Mouse (Mus musculus): ENCODE measurements around the gene Ugt1a5.

DNA sequence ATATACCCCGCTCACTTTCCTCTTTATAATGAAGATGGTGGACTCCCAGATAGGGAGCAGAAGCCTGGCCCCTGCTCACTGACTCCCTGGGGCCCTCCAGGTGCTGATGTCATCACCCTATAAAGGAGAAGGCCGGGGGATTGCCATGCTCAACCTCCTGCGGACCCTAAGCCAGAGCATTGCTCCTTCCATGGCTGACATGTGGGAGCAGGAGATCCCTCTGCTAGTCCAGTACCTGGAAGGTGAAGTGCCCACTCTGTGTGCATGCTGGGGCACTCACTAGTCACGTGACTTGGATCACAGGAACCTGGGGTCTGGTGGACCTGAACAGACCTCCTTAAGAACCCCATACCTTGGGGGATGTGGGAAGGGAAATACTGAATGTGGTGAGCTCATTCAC is 74.8 kb downstream of the Ugt1a5 start:
- TF ChIP-seq CTCF (IDR thresholded peaks at IDR 0.05 in 2 of 3, conservative IDR thresholded peaks at IDR 0.05 in 1 of 3; ENCODE audit: control insufficient read depth in 1 of 3, insufficient read depth in 1 of 3, low read depth in 2 of 3, low read length in 3 of 3, poor library complexity in 1 of 3, severe bottlenecking in 1 of 3) (no peak), POLR2A (IDR thresholded peaks at IDR 0.05; ENCODE audit: control insufficient read depth in 1 of 2, insufficient read depth in 1 of 2, low read depth in 1 of 2, low read length in 2 of 2, poor library complexity in 1 of 2) (no peak)
